Mouse (Mus musculus): ENCODE measurements around the gene Apbb1. TPM values are rescaled to one million over a fixed set of nuclear protein-coding genes. Genes with fewer than 3 reads are reported as not detected.

The Apbb1 gene
- total RNA-seq (2022), result 10 to 100 TPM; 17.3 to 30.8 (median 24.3) TPM

DNA sequence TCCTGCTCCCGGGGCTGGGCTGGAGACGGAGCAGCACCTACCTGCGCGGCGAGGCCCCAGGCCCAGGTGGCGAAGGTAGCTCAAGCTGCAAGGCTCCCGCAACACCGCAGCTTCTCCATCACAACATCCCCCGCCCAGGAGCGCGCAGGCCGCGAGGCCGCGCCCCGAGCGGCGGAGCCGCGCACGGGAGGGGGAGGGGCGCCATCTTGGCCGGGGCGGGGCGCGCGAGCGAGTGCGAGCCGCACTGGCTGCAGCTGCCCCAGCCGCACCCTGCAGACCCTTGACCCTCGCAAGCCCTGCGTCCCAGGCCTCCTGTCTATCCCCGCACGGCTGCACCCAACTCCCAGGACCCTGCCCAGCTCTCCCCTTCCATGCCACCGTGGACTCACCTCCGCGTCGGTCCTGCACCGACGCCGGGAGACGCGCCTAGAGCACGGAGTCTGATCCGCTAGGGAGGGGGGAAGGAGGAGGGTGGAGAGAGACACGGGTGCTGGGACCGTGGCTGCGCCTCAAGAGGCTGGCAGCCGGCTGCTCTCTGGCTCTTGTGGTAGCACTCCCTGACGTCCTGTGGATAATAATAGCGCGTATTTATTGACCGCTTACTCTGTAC lies at the start of gene Apbb1:
TSS of gene Apbb1 (minus strand) at position 560 of the 610 bp plus-strand sequence.
- peak; percentile 41 for DNase-seq

DNA sequence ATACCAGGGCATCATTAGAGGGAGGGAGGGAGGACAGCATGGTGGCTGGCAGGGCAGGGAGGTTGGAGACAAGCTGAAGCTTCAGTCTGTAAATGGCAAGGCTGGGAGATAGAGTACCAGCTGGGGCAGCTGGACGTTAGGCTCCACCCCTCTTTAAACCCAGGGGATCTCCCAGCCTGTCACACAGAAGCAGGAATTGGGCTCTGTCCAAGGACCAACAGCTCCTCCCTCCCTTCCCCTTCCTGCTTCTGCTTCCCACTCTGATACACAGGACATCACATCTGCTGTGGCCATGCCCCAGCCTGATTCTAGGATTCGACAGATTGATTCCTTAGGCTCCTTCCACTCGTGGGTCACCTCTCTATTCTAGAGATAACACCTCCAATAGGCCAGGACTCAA lies 47.2 kb upstream of the Apbb1 start:
- peak; percentile 50 for DNase-seq

DNA sequence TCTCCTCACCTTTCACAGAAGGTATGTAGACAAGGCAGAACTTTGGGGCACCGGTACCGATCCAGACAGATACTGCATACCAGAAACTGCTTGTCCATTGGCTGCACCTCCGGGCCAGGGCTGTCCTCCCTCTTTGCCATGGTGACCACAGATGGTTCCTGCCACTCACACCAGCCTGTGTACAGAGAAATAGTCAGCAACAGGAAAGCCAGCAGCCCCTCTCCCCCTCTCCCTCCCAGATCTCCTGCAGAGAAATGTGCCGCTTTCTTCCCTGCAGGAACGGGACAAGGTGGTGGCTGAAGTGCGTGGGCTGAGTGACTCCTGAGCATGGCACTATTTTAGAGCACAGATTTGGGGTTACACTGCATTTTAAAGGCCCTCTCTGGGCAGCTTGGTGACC lies 43.9 kb upstream of the Apbb1 start:
- no peak for DNase-seq

DNA sequence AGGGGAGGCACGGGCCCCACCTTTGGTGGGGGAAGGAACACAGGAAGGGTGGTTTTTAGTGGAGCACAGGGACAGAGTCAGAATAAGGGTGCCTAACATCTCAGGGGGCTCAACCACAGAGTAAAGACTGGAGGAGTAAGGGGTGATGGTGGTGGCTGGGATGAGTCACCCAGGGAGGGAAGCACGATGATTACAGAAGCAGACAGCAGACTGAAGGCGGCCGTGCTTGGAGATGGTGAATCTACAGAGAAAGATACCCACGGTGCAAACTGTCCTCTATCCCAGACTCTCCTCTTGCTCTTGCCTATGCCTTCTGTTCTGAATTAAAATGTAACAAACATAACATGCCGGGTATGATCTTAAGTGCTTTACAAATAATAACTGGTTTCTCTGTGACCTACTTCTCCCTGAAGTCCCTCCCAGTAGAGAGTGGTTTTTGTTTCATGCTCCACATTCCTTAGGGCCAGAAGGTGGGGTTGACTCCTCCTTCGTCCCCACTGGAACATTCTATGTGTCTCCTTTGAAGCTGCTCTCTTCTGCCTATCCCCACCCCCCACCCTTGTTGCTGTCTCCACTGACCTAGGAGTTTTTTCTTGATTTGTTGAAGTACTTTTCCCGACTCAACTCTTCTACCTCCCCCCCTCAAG lies 40.3 kb upstream of the Apbb1 start:
- DNase-seq, result no peak

DNA sequence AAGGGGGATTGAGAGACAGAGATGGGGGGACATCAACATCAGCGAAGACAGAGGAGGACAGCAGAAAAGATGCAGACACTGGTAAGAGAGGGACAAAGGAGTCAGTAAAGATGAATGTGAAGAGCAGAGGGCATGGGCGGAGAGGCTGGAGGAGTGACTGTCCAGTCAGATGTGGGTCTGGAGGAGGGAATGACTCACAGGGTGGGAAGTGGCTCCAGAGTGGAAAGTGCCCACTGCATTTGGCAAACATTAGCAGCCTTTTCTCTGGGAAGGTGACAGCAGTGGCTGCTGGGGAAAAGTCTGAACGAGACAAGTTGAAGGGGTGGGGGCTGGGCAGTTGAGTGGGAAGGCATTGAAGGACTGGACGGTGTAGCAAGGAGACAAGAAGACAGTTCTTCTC lies 39.6 kb upstream of the Apbb1 start:
- DNase-seq, result no peak

DNA sequence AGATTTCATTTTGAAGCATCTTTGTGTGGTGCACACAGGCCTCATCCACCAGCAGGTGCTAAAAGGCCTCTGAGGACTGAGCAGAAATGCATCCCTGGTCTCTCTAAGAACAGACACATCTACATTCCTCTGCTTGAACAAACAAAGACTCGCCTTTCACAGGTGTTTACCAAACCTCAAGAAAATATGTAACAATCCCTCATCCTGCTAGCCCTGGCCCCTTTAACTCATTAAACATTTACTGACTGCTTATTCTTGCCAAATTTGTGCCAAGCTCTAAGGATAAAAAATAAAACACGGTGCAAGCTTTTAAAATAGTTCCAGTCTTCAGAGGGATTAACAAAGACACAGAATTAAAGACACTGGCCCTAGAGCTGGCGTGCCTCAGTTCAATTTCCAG lies 38.2 kb upstream of the Apbb1 start:
- DNase-seq, result no peak

DNA sequence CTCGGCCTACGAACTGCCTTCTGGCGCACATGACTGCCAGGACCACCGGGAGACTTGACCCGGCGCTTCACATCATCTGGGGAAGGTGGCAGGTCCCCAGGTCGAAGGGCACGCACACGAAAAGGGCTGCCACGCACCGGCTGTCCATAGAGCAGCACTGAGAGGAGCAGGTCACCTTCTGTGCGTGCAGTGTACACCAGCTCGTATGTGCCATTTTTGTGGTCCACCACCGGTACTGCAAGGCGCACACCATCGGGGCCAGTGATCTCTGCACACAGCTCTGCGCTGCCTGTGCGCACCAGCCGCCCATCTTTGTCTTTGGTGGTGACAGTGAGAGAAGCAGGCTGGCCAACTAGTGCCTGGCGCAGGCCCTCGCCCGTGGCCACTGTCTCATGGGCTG lies 36.4 kb upstream of the Apbb1 start:
- no peak for DNase-seq

DNA sequence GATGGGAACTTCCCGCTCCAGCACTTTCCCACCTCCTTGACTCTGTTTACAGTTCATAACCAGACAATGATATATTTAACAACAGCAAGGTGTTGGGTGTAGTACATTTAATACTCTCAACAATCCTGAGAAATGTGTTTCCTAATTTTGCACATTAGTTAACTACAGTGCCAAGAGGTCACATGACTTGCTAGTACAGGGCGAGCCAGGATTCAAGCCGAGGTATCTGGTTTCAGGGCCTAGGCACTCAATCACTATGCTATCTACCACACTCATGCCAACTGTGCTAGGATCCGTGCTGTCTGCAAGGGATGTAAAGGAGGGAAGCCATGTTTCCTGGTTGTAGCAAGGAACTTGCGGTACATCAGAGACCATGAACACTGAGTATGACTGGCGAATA lies 35.1 kb upstream of the Apbb1 start:
- no peak for DNase-seq

DNA sequence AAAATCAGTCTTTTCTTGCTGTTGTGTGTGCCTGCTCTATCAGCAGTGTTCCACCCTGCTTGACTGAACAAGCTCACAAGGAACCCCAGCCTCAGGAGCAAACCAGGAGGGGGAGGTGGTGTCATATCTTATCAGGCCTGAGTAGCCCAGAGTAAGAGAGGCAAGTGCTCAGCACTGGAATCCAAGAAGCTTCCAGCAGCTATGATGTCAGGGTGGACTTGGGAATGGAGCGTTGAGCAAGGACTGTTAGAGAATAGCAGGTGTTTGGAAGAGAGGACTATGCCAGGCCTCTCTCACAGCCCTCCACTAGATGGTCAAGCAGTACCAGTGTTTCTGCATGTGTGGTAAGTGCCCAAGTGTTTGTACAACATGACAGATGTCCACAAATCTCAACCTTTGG lies 34.3 kb upstream of the Apbb1 start:
- DNase-seq, result no peak

DNA sequence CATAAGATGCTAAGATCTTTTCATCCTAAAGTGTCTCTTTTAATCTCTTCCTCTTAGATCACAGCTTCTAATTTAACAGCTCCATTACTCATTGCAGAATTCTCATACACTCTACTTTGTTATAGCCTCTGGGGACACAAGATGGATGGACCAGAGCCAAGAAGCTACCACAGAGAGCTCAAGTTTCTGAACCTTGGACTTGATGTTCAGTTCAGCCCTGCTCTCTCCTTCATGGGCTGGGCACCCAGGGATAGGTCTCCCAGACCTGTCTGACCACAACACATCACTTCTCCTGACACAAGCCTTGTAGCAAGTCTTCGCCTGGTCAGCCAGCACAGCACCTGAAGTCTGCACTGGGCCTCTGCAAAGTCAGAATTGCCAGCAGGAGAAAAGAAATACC lies 32.9 kb upstream of the Apbb1 start:
- no peak for DNase-seq

DNA sequence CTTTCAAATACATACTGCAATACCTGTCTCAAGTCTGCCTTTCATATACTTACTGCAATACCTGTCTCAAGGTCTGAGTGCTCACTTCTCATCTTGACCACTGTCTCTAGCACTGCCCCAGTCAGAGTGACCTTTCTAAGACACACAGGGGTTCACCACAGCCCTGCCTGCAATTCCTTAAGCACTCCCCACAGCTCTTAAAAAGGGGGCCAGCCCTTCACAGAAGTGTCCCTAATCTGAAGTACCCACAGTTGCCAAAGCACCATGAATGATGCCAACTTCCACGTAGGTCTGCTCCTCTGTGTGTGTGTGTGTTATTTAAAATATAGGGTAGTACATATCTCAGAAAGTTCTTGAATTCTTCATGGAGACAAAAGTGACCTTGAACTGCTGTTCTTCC lies 30.3 kb upstream of the Apbb1 start:
- DNase-seq, result no peak

DNA sequence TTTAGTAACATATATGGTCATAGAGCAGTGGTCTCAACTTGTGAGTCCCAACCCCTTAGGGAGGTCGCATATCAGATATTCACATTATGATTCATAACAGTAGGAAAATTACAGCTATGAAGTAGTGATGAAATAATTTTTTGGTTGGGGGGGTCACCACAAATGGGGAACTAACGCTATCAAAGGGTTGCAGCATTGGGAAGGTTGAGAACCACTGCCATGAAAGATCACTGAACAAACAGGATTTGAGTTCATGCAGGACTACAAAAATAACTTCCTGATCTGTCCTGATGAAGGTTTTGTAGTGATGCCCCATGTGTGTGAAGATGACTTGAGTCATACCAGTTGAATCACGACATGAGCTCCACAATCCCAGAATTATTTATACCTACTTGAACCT lies 27.0 kb upstream of the Apbb1 start:
- no peak for DNase-seq

DNA sequence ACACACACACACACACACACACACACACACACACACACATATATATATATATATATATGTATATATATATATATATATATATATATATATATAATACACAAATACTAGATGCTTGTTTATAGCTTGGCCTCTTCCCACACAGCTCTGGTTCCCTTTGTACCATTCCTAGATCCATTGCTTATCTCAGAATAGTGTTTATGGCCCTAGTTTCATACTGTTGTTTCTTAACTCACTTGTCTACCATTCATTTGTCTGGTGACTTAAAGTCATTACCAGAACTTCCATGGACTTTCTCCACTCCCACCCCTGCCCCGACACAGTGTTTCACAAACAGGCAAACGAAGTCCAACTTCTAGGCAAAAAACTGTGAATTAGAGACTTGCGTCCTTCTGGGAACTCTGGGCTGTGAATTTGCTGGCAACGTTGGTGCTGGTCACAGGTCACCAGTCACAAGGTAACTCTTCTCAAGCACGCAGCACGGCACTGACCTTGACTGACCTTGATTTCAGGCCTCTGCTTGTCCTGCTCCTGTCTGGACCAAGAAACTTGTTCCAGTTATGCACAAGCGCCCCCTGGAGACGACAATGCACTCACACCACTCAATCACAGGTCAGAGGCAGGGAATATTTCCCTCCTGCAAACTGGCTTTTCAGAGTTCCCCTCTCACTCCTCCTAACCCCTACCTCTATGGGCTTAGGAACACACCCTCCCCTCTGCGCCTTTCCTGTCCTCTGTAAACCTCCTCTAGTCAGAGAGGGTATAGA lies 21.6 kb upstream of the Apbb1 start:
- peak; percentile 57 for DNase-seq

DNA sequence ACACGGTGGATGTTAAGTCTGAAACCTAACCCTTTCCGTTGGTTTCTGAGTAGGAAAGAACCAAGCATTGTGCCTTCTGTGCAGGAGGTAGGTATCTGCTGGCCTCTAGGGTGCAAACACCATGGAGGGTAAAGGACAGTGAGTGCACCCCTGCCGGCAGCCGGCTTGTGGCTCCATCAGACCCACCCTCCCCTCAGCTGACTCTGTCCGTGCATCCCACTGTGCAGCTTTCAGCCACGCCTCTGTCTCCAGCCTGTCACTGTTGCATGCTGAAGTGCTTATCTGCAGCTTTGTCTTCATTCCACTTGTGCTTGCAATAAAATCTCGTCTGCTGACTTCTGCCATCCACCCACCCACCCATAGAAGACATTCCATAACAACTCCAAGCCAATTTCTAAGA lies 8.6 kb upstream of the Apbb1 start:
- no peak for DNase-seq

DNA sequence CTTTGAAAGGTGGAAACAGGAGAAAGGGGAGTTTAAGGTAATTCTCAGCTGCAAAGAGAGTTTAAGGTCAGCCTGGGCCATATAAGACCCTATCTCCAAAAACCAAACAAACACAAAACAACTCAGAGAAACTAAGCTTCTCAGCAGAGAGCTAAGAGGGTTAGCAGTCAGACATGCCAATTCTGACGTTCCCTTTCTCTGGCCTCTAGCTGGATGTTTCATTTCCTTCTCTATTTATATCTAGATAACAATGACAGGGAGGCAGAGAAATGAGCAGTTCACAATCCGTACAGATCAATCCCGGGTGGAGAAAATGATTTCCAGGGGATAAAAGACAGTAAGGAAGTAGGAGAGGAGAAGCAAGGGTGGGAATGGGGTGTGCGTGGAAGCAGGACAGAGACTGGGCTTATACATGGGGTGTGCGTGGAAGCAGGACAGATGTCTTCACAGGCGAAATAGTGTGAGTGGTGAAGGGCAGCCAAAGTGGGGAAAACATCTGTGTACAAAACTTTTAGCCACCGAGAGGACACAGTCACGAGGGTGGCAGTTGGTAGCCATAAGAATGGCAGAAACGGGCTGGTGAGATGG lies 7.0 kb upstream of the Apbb1 start:
- no peak for DNase-seq

DNA sequence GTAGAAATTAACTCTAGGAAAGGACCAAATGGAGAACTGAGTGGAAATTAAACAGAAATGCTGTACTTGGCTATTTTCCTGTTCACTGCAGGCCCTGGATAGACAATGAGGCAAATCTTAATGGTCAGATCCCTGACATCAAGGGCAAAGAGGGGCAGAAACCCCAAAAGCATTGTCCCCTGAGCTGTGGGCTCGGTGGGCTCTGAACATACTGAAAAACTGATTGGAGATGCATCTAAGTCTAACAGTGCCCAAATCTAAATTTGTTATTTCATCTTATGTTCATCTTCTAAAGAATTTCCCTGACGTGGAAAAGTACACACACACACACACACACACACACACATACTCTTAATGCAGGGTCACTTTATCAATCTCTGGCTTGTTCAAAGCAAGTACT lies 506 bp upstream of the Apbb1 start:
- DNase-seq, result no peak

DNA sequence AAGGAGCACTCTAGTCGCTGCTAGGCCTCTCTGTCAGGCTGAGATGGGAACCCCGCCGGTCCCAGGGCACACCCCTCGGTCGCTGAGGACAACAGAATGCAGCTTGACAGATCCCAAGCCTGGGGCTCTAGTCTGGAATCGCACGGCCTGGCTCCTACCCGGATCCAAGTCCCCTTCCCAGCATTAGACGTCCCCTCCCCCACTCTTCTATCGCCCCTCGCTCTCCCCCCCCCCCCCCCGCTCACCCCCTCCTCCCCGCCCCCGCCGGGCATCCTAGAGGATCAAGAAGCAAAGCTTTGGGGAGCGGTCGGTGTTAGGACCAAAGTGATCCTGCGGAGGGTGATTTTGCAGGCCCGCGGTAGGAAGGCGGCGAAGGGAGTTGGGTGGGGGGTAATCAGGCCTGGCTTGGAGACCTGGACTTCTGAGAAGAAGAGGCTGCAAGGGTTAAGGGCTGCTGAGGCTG lies 795 bp downstream of the Apbb1 start:
- DNase-seq, result no peak

DNA sequence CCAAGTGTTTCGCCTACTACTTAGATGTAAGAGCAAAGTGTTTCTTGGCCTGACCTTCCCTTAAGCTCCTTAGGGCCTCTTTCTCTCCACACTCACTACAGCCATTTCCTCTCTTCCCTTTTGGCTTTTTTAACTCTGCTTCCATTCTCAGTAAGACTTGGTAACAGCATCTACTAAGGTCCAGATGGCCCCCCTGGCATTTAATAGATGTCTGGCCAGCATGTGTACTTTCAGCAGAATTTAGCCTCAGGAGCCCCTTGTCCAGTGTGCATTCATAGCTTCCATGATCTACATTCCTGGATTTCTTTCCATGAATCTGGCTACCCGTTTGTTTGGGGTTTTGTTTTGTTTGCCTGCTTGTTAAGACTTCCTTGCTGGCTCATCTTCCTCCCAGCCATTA lies 3.0 kb downstream of the Apbb1 start:
- DNase-seq, result no peak

DNA sequence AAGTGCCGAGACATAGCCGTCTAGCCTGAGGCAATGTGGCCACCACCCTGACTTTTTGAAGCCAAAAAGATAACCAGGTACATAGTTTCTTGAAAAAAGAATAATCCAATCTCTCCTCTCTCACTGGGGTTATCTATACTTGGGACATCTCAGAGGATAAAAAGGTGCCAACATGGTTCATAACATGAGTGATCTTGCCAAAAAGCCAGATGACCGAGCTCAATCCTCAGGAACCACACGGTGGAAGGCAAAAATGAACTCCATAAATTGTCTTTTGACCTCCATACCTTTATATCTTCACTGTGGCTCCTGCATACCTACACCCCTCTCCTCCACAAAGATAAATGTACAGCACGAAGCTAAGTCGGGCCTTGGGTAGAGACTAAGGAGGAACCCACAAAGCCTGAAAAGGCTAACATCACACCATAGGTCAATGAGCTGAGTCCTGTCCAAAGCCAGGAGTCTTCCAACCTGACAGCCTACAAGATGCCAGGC lies 4.0 kb downstream of the Apbb1 start:
- no peak for DNase-seq

DNA sequence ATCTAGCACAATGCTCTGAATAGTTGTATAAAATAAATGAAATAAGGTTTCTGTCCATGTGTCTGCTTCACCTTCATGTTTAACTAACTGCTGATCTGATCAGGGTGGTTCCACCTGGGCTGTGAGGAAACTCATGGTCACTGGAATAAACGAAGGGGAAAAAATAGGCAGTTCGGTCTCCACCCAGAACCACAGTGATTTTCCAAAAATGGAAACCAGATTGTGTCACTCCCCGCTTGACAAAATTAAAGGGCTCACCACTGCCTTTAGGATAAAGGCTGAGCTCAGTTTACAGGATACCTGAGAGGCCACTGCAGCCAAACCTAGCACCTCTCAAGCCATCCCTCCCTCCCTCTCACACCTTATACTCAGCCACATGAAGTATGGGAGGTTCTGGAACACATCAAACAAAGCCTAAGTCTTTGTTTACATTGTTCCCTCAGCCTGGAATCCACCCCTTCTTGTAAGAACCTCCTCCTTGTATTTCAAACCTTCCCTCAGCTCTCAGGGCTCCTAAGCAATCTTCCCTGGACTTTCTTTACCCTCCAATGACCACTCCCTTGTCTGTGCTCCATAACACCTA lies 5.2 kb downstream of the Apbb1 start:
- DNase-seq, result no peak

DNA sequence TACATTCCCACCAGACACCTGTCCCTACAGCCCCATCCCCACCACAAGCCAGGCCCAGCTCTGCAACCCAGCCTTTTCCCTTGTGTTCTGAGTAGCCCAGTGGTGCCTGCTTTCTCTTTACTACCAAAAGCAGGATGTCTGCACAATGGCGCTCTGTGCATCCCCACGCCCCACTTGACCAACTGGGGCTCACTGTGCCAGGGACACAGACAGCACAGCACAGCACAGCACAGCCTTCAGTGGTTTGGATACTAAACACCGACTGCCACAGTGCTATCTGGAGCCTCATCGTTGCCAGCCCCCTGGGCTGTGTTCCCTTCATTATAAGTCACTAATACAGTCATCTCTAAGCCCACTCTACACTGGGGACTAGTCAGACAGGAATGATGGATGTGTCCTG lies 6.9 kb downstream of the Apbb1 start:
- DNase-seq, result no peak

DNA sequence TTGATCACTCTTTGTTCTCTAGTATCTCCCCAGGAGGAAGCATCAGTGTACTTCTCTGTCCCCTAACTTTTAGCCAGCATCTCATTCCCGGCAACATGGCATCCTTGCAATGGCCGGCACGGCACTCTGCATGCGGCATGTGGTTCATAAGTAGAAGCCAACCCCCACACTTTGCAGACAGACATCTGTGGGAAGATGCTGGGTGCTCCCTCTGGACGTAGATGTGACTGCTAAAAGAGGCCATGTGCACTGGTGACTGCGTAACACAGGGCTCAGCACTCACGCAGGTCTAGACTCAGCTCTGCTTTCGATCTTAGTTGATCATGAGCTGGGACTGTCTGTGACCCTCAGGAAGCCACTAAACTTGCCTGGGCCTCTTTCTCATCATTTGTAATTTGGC lies 8.5 kb downstream of the Apbb1 start:
- no peak for DNase-seq

DNA sequence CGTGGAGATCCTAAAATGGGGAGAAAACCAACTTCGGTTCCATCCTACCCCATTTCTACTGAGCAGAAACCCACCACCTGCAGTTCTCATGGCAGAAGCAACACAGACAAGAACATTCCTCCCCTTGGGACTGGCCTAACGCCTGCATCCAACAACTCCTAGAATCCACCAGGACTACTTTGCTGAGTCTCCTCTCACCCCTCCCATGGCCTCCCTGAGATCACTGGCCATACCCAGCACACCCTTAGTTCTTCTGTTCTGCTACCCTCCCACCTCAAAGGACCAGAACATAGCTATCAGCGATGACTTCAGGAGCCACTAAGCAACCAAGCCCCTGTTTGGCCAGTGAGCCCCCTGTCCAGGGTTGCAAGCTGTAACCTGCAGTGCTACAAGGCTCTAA lies 10.7 kb downstream of the Apbb1 start:
- no peak for DNase-seq

Data from adrenal gland, adult 8-10 months (tissue).